Mouse (Mus musculus): ENCODE results near the gene Gtf2f2. TPM values are rescaled to one million over a fixed set of nuclear protein-coding genes. Genes with fewer than 3 reads are reported as not detected.
A peak's percentile ranks its signal among the peaks of the same experiment; 100 is the strongest.

Gene Gtf2f2
- polyA plus RNA-seq, 1 experiment, result not detected

DNA sequence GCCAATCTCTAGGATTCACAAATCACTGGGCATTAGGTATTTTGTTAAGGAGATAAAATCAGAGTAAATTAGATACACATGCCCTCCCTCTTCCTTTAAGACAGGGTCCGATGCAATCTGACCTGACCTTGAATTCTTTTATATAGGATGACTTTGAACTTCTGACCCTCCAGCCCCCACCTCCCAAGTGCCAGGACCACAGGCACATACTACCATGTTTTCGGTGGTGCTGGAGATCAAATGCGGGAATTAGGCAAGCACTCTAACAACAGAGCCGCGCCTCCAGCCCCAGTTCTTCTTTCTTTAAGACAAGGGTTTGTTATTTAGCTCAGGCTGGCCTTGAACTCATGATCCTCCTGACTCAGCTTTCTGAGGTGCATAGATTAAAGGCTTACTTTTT lies 126.8 kb downstream of the Gtf2f2 start:
- H3K4me3 ChIP-seq (ENCODE audit: insufficient read depth, low read depth, low read length), result no peak overlapping the region
- no peak overlapping the region for H3K27ac ChIP-seq (ENCODE audit: insufficient read depth, low read depth, low read length)
- WGBS, result 90% methylated on average over 5 of the region's 5 CpGs
- H3K4me1 ChIP-seq (ENCODE audit: control insufficient read depth, insufficient read depth, low read length), result peaks cover 32% of the 10 kb centered on the region
- TF ChIP-seq POLR2A (IDR thresholded peaks at IDR 0.05; ENCODE audit: insufficient read depth, low read depth, low read length) (no peak), CTCF (IDR thresholded peaks at IDR 0.05; ENCODE audit: insufficient read depth, low read depth, low read length) (no peak)

DNA sequence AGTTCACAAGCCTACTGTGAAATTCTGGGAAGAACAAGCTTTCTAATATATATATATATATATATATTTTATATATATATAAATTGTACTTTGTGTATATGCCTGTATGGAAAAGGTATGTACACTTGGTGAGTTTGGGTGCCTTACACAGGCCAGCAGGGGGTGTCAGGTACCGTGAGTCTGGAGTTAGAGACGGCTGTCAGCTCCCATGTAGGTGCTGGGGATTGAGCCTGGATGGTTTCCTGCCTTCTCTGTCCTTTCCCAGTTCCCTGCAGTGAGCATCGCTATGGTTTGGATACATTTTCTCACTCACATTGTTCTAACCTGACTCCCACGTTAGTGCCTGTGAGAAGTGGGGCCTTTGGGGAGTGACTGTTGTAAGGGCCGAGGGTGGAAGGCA lies 127.3 kb downstream of the Gtf2f2 start:
- TF ChIP-seq POLR2A (IDR thresholded peaks at IDR 0.05; ENCODE audit: insufficient read depth, low read depth, low read length) (no peak), CTCF (IDR thresholded peaks at IDR 0.05; ENCODE audit: insufficient read depth, low read depth, low read length) (no peak)
- 71% methylated on average over 5 of the region's 5 CpGs for WGBS
- H3K27ac ChIP-seq (ENCODE audit: insufficient read depth, low read depth, low read length), result no peak overlapping the region
- no peak overlapping the region for H3K4me3 ChIP-seq (ENCODE audit: insufficient read depth, low read depth, low read length)
- peaks cover 32% of the 10 kb centered on the region for H3K4me1 ChIP-seq (ENCODE audit: control insufficient read depth, insufficient read depth, low read length)

DNA sequence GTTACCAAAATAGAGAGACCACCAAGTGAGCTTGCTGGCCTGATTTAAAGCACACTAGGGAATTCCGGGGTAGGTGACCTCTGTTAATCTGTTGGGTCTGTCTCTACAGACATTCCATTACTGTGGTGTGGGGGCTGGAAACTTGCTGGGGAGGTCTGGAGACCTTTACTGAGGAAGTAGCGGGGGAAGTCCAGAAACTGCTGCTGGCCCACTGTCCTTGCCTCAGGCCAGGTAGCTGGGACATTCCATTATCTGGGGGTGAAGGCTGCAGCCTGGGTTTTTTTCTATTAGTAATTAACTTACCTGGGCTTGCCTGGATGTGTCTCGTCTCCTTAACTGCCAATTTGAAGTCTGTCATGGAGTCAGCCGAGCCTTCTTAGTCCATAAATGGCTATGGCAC lies 128.8 kb downstream of the Gtf2f2 start:
- peak overlapping the region; percentile 90 for H3K27ac ChIP-seq (ENCODE audit: insufficient read depth, low read depth, low read length)
- peaks cover 33% of the 10 kb centered on the region for H3K4me1 ChIP-seq (ENCODE audit: control insufficient read depth, insufficient read depth, low read length)
- 61% methylated on average over 4 of the region's 4 CpGs for WGBS
- TF ChIP-seq CTCF (IDR thresholded peaks at IDR 0.05; ENCODE audit: insufficient read depth, low read depth, low read length) (no peak), POLR2A (IDR thresholded peaks at IDR 0.05; ENCODE audit: insufficient read depth, low read depth, low read length) (no peak)
- H3K4me3 ChIP-seq (ENCODE audit: insufficient read depth, low read depth, low read length), result no peak overlapping the region

DNA sequence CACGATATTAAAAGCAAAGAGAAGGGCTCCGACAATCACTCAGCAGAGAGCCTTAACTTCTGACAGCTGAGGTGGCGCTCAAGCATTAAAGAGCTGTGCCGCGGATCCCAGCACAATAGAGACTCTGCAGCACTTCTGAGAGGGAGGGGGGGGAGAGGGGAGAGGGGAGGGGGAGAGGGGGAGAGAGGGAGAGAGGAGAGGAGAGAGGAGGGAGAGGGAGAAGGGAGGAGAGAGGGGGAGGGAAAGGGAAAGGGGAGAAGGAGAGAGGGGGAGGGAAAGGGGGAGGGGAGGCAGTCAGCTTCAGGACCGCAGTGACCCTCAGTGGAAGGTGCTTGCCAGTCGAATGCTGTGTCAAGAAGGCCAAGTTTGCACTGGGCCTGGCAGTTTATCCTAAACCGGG lies 131.7 kb downstream of the Gtf2f2 start:
- 18% methylated on average over 8 of the region's 8 CpGs for WGBS
- no peak overlapping the region for H3K4me3 ChIP-seq (ENCODE audit: insufficient read depth, low read depth, low read length)
- TF ChIP-seq POLR2A (IDR thresholded peaks at IDR 0.05; ENCODE audit: insufficient read depth, low read depth, low read length), result no peak
- H3K27ac ChIP-seq (ENCODE audit: insufficient read depth, low read depth, low read length), result no peak overlapping the region
- H3K4me1 ChIP-seq (ENCODE audit: control insufficient read depth, insufficient read depth, low read length), result peaks cover 42% of the 10 kb centered on the region

DNA sequence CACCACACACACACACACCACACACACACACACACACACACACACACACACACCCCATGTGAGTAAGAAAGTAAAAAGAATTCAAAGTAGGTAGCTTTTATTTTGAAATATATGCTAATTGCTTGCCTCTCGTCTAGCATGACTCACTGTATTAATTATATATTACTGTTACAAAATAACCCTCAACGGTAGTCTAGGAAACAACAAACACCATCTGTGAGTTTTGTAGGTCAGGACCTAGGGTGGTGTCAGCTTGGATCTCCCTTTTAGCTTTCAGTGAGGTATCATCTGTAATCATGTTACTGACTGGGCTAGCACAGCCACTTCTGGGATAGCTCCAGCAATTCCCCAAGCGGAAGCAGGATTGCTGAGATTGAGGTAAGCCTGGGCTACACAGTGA lies 133.4 kb downstream of the Gtf2f2 start:
- Histone ChIP-seq H3K4me1 (ENCODE audit: control insufficient read depth, insufficient read depth, low read length) (peaks cover 38% of the 10 kb centered on the region), H3K4me3 (ENCODE audit: insufficient read depth, low read depth, low read length) (no peak overlapping the region)
- TF ChIP-seq POLR2A (IDR thresholded peaks at IDR 0.05; ENCODE audit: insufficient read depth, low read depth, low read length), result no peak
- no peak for TF ChIP-seq CTCF (IDR thresholded peaks at IDR 0.05; ENCODE audit: insufficient read depth, low read depth, low read length)

DNA sequence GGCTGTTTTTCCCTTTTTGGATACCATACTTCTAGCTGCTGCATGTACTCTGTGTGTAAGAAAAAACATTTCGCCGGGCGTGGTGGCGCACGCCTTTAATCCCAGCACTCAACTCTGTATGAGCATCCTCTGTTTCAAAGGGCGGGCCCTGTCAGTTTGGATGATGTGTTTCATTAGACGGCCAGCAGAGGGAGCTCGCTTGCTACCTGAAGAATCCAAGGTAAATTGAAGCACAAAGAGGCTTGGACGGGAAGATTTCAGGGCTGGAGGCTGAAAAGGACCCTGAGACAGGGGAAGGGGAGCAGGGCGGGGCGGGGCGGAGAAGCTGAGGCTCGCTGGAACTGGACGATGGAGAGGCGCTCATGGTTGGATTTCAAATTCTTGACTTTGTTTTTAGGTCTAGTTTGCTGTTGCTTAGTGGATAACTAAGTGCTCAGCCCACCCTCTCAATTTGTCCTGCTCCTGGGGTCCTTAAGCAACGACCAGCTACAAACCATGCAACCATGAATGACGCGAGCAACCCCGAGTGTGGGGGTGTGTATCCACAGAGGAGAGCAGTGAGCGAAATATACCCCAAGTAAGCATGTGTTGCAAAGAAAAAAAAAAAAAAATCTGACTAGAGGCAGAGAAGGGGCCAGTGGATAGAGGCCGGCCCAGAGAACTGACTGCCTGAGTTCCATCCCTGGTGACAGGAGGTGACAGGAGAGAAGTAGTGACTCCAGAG lies 134.2 kb downstream of the Gtf2f2 start:
- Histone ChIP-seq H3K4me3 (ENCODE audit: insufficient read depth, low read depth, low read length) (no peak overlapping the region), H3K27ac (ENCODE audit: insufficient read depth, low read depth, low read length) (peak overlapping the region; percentile 81), H3K4me1 (ENCODE audit: control insufficient read depth, insufficient read depth, low read length) (peaks cover 33% of the 10 kb centered on the region)
- no peak for TF ChIP-seq POLR2A (IDR thresholded peaks at IDR 0.05; ENCODE audit: insufficient read depth, low read depth, low read length)
- TF ChIP-seq CTCF (IDR thresholded peaks at IDR 0.05; ENCODE audit: insufficient read depth, low read depth, low read length), result peak; percentile 61
- 4% methylated on average over 21 of the region's 21 CpGs for WGBS

More for the DNA sequence above, 133.4 kb downstream of the Gtf2f2 start:
- peak overlapping the region; percentile 81 for H3K27ac ChIP-seq (ENCODE audit: insufficient read depth, low read depth, low read length)
- 18% methylated on average over 3 of the region's 3 CpGs for WGBS

DNA sequence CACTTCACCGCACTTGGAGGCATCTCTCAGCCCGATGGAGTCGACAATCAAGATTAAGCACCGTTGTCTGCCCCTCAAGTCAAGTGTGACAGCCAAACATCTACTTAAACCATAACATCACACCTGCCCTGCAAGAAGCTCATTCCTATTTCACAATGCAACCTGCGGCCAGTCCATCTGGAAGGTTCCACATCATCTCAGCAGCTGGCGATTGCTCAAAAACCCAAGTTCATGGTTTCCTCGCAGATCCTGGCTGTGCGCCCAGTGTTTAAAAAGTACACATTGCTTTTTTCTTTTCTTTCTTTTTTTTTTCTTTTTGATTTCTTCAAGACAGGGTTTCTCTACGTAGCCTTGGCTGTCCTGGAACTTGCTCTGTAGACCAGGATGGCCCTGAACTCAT lies 137.1 kb downstream of the Gtf2f2 start:
- H3K27ac ChIP-seq (ENCODE audit: insufficient read depth, low read depth, low read length), result no peak overlapping the region
- TF ChIP-seq CTCF (IDR thresholded peaks at IDR 0.05; ENCODE audit: insufficient read depth, low read depth, low read length) (no peak), POLR2A (IDR thresholded peaks at IDR 0.05; ENCODE audit: insufficient read depth, low read depth, low read length) (no peak)
- H3K4me3 ChIP-seq (ENCODE audit: insufficient read depth, low read depth, low read length), result no peak overlapping the region
- H3K4me1 ChIP-seq (ENCODE audit: control insufficient read depth, insufficient read depth, low read length), result peaks cover 21% of the 10 kb centered on the region
- whole genome bisulfite sequencing, result 79% methylated on average over 9 of the region's 9 CpGs

DNA sequence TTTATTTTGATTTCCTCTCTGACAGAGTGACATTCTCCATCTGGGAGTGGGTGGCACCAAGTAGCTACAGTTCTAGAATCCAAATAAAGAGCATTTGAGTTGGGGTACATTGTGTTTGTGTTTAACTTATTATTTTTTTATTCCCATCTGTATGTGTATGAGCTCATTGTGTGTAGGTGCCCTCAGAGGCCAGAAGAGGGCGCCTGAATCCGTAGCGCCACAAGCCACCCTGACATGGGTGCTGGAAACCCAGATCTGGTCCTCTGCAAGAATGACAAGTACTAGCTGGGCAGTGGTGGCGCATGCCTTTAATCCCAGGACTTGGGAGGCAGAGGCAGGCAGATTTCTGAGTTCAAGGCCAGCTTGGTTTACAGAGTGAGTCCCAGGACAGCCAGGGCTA lies 138.9 kb downstream of the Gtf2f2 start:
- H3K4me3 ChIP-seq (ENCODE audit: insufficient read depth, low read depth, low read length), result no peak overlapping the region
- TF ChIP-seq POLR2A (IDR thresholded peaks at IDR 0.05; ENCODE audit: insufficient read depth, low read depth, low read length) (no peak), CTCF (IDR thresholded peaks at IDR 0.05; ENCODE audit: insufficient read depth, low read depth, low read length) (no peak)
- WGBS, result 94% methylated on average over 4 of the region's 4 CpGs
- peaks cover 19% of the 10 kb centered on the region for H3K4me1 ChIP-seq (ENCODE audit: control insufficient read depth, insufficient read depth, low read length)
- H3K27ac ChIP-seq (ENCODE audit: insufficient read depth, low read depth, low read length), result no peak overlapping the region

DNA sequence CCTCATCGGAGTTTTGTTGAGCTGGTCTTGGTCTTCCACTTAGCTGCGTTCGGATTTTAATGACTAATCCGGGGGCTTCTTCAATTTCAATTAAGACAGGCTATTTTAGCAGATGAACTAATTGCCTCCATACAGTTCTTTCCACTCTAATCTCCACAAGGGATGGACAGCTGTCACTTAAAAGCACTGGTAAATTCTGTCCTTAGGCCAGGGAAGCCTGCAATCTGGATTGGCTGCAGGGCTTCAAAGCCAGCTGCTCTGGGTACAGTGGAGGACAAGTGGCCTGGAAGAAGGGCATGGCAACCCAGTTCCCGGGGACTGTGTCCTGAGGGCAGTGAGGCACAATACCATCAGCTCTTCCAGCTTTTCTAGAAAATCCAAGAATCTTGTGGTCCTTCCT lies 139.6 kb downstream of the Gtf2f2 start:
- Histone ChIP-seq H3K4me1 (ENCODE audit: control insufficient read depth, insufficient read depth, low read length) (peaks cover 13% of the 10 kb centered on the region), H3K4me3 (ENCODE audit: insufficient read depth, low read depth, low read length) (no peak overlapping the region), H3K27ac (ENCODE audit: insufficient read depth, low read depth, low read length) (no peak overlapping the region)
- TF ChIP-seq CTCF (IDR thresholded peaks at IDR 0.05; ENCODE audit: insufficient read depth, low read depth, low read length) (no peak), POLR2A (IDR thresholded peaks at IDR 0.05; ENCODE audit: insufficient read depth, low read depth, low read length) (no peak)
- 7% methylated on average over 4 of the region's 5 CpGs for WGBS

Data from olfactory bulb, adult 2 months (tissue).